Mouse (Mus musculus): ENCODE data around the gene Gulp1.

DNA sequence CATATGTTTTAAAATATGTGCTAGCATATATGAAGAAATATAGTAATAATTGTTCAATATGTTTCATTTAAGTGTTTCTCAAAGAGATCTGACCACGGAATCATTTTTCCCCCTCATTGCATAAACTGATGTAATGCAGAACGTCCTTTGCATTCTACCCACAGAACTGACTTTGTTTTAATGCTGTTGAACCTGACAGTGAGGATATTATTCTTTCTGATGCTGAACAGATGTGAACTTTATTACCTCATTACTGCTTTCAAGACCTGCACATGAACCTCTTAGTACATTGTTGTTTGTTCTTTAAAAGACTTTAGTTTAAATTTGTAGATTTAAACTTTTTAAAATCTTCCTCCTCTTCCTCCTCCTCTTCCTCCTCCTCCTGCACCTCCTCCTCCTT is 67.4 kb downstream of the Gulp1 start:
- TF ChIP-seq CTCF (conservative IDR thresholded peaks at IDR 0.05; ENCODE audit: low read length) (no peak), NANOG (IDR thresholded peaks at IDR 0.05; ENCODE audit: borderline replicate concordance, low read length) (no peak), POU5F1 (IDR thresholded peaks at IDR 0.05; ENCODE audit: borderline replicate concordance, low read length) (no peak)

All from E14TG2a.4 (cell line).